Mouse (Mus musculus) embryonic fibroblast, embryonic 13.5 days (primary cell): ENCODE data around the gene Mob3b.

Experiments used
- CTCF ChIP-seq: IDR thresholded peaks from 2 replicates; pipeline ENCODE4 v1.5.1; 2011; ENCODE audit warnings: mild to moderate bottlenecking, control low read depth, low read length, moderate library complexity, borderline replicate concordance; ENCODE audit not compliant: insufficient read depth
- POLR2A ChIP-seq: IDR thresholded peaks from 2 replicates; pipeline ENCODE4 v1.6.1; 2011; ENCODE audit warnings: low read depth, mild to moderate bottlenecking, control low read depth, low read length, moderate library complexity

DNA sequence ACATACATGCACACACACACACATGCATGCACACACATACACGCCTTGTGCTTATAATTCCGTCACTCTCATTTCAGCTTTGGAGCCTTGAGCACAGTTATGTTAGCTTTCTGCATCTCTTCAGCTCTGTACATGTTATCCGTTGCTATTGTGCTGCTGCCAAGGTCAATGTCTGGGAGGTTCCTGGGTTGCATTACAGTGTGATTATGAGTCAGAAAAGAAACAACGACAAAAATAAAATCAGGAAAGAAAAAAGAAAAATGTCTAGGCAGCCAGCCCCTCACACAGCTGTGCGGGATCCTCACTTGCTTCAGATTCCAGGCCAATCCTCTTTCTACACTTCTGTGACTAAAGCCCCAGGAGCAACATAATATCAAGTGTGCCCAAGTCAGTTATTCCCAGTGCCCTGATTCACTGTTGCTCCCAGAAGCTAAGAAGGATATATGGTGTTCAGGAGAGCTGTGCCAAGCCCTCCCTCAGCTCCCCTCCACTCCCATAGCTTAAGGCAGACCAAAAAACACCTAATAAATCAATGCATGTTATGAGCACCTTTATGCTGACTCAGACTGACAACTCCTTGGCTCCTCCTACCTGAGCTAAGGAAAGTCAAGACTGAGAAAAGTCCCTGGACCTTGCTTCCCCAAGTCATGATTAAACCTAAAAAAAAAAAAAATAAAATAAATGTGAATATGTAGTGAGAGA lies 152.1 kb downstream of the Mob3b start:
- TF ChIP-seq CTCF (no peak), POLR2A (no peak)
